Mouse (Mus musculus) cerebellum, adult 11 months (tissue): ENCODE measurements around the gene Cwc25.
"Not testable (repeated sequence)": the region's sequence is repeated elsewhere in the genome, so short reads cannot be mapped to it uniquely, and the experiment has no call there.

Experiments used
- DNase-seq: peaks from one replicate; pipeline ENCODE4 v3.0.0; 2022

The Cwc25 gene

DNA sequence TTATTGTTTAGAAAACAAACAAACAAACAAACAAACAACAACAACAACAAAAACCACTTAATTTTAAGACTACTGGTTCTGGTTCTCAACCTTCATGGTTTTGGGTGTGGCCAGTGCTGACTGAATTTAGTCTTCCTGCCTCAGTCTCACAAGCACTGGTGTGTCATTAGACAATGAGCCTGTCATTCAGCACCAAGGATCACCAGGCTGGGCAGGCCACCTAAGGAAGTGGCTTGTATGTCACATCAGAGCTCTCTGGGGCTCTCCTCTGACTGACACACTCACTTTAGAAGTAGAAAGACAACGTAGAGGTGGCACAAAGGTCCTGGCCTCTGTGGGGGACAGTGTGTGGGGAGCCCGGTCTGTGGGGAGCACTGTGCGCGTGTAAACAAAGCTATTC is 47.3 kb downstream of the Cwc25 start:
- DNase-seq = no peak

DNA sequence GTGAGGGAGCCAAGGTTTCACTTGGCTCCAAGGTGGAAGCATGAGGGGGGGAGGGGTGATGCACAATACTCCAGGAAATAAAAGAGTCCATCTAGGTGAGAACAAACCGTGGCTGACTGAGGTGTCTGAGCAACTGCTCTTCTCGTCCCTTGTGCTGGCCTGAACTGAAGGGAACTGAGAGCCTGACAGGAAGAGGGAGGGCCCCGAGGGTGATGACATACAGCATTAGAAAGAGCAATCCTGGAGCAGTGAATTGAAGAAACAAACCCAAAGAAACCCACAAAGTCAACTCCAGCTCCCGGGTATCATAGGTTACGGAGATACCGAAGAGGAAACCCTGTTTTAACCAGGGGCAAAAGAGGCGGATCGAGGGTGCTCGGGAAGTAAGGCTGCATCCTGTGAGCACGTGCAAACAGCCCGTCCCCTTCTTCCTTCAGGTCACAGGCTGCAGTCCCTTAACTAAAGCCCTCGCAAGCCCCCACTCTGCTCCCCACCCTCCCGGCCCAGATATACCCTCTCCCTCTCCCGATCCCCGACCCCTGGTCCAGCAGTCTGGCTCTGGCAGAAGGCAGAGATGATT is 48.0 kb downstream of the Cwc25 start:
- no peak for DNase-seq

DNA sequence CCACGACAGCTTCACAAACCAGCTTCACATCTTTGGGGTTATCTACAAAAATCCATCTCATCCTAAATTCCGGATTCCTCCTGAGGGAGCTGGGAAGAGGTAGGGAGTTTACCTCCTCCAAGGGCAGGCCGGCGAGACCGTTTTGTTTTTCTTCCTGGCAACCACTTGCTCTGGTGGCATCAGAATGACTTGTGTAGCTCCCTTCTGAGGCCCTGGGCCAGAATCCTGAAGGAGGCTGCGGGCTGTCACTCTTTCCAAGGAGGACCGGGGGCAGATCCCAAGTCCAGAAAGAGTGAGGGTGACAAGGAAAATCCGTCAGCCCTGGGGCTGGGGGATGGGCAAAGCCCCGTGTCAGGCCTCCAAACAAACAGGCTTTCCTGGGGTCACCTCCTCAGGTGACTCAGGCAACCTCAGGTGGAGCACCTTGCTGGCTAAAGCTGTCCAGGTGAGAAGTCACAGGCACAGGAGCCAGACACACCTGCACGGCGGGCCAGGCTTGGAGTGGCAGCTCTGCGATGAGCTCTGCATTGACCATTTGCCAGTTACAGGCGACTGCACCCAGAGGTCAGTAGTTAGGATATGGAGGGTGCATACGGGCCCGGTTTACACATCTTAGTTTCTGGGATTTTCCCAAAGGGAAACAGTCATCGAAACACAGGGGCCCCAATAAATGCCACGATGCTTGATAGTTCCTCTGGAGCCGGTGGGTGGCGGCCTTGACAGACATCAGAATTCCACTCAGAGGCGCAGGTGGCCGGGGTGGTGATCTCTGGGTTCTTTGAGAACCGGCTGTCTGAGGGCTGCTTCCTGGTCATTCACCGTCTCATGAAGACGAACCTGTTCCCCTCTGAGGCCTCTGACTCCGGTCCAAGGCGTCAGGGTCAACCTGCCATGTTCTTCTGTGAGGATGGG is 48.7 kb downstream of the Cwc25 start:
- DNase-seq = no peak

DNA sequence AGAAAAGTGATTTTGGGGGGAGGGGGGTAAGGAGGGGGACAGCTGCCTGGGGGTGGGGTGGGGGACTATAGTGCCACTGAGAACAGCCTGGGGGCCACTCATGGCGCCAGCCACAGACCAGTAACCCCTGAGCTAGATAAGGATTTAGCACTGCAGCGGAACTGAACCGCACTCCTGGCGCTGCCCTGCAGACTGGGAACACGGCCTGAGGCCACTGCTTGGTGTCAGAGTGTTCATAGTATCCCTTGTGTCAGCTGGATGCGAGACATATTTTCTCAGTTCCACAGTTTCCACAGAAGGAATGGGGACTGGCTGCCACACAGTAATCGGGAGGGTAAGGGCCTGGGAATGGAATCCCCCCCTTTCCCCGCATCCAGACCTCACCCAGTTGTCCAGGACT is 50.3 kb downstream of the Cwc25 start:
- no peak for DNase-seq

DNA sequence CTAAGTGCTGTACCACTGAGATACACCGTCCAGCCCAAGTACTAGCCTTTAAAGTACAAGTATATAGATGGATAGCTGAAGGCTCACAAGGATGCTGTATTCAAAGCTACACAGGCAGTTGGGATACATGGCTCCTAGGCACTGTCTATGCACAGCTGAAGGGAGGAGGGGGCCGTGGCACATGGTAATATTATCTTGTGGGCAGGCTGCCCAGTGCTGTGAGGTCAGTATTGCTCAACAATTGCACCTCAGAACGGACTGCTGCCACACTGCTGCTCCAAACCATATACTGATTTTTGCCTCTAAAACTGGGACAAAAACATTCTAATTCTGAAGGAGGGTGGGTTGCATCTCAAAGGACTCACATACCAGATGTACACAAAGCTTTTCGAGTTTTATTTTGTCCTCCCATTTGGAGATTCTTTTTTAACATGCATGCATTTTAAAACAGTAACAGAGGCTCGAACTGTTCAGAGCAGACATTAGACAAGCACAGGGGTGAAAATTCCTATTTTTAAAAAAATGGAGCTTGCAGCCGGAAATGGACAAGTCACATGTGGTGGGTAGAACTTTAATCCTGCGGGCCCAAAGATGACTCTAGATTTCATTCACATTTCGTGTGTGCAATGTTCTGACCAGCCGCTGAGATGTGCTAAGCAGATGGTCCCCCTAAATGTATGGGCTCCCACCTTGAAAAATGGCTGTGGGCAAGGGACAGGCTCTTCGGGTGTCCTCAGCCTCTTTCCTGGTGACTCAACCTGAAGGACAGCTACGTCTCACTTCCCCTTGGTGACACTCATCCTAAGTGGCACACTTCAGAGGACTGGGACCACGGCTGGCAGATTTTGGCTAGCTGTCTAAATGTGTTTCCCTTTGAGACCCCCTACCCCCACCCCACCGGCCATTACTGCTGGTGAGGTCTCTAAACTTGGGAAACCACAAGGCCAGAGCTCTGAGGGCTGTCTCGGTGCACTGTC is 51.3 kb downstream of the Cwc25 start:
- no peak for DNase-seq

DNA sequence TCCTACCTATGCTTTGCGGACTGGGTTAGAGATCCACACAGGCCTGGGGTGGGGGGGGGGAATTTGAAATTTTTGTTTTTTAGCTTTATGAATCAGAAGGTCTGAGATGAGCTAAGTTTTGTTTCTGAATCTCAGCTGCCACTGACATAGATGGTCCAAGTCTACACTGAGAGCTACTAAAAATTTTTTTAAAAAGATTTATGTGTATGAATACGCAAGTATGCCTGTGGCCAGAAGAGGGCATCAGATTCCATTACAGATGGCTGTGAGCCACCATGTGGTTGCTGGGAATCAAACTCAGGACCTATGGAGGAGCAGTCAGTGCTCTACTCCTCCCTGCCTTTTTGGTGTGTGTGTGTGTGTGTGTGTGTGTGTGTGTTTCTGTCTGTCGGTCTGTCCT is 52.0 kb downstream of the Cwc25 start:
- DNase-seq = no peak

DNA sequence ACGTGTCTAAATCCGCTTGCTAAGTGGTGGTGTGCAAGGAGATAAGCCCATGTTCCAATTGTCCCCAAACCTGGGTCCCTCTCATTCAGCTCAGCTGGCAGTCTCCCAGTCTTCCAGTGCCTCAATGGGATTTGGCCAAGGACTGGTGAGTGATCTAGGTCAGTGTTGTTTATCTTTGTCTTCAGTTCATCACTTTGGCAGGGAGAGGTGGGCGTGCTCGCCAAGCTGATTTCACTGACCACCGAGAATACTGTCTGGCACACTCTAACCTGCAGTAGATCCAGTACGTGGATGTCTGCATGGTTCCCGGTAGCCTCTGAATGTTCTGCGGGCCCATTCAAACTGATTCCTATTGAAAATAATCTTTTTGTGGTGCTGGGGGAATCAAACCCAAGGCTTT is 52.5 kb downstream of the Cwc25 start:
- no peak for DNase-seq

DNA sequence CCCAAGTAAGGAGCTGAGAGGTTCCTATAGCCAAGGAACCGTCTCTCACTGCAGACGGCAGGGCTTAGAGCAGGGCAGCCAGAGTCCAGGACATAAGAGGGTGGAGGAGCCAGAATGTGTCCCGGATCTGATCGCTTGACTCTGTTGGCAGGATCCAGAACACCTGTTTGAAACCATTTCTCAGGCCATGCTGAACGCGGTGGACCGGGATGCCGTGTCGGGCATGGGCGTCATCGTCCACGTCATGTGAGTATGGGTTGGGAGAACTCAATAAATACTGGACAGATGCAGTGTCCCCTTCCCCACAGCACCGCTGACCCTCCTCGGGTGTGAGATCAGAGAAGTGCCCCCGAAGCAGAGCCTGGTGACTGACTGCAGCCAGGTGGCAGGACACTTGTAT is 54.1 kb downstream of the Cwc25 start:
- no peak for DNase-seq

DNA sequence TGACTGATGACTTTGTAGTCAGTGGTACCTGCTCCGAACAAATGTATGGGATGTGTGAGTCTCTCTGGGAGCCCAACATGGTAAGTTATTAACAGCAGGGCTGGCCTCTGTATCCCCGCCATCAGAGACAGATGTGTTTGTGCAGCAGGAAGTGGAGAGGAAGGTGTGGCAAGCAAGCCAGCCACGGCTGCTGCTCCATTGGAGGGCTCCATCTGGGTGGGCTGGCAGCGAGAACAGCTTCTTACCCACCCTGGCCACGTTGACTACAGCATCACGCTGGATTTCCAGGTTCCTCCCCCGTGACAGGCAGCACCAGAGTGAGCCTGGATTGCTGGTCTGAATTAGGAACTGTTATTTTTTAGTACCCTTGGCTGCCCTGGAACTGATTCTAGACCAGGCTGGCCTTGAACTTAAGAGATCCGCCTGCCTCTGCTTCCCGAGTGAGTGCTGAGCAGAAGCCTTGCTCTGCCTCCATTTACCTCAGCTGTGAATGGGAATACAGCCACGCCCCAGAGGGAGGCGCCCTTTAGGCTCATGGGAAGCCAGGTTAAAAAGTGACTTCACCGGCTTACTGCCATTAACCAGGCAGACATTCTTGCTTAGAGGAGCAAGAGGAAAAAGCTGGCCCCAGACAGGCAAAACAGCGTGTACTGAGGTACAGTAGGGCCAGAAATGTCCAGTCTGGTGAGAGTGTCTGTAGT is 55.0 kb downstream of the Cwc25 start:
- DNase-seq = no peak

DNA sequence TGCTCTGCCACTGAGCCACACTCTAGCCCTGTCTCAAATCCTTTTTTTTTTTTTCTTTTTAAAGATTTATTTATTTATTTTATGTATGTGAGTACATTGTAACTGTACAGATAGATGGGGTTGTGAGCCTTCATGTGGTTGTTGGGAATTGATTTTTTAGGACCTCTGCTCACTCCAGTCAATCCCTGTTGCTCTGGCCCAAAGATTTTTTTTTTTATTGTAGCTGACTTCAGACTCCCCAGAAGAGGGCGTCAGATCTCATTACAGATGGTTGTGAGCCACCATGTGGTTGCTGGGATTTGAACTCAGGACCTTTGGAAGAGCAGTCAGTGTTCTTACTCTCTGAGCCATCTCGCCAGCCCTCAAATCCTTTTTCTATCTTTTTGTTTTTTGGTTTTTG is 56.3 kb downstream of the Cwc25 start:
- DNase-seq = not testable (repeated sequence)

DNA sequence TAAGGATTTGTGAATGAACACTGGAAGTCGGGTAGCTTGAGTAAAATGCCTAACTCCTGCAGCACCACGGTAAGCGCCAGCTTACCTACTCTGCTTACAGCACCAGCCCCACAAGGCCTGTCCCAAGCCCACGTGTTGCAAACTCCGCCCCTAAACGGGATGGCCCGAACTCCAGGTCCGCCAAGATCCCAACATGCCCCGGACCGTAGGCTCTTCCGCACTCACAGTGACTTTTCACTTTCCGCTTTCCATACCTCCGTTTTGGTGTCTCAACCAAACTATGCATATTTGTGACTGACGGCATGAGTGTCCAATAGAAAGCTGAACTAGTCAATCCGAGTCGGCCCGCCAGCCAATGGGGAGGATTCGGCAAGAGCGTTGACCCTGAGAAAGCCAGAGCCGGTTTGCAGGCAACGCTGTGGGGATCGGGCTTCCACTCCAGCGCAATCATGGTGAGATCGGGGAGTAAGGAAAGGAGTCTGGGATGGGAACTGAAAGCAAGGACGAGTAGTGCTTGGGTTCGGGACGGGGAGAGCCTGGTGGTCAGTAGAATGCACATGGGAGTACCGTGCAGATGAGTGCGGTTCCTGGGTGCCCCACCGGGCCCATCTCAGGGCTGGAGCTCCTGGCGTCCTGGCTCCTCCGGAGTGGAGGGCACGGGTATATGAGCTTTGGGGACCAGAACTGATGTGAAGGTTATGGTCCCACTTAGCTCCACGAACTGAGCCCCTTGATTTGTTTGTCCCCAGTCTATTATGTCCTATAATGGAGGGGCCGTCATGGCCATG is 63.1 kb downstream of the Cwc25 start, which contains the start of gene Psmb3:
Gene Psmb3 (plus strand): TSS at position 361 of the 788 bp plus-strand sequence.
- DNase-seq = peak; percentile 99

DNA sequence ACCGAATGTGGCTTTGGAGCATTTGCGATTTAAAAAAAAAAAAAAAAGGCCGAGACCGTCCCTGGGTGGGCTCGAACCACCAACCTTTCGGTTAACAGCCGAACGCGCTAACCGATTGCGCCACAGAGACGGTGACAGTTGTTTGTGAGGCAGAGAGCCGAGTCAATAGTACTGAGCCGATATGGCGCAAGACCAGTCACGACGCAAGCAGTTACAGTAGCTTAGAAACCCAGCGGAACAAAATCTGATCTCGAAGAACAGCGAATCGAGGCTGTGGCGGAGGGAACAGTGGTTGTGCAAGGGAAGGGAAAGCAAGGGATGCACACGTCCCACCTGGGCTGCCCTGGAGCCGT is 64.0 kb downstream of the Cwc25 start:
- DNase-seq = peak; percentile 87

DNA sequence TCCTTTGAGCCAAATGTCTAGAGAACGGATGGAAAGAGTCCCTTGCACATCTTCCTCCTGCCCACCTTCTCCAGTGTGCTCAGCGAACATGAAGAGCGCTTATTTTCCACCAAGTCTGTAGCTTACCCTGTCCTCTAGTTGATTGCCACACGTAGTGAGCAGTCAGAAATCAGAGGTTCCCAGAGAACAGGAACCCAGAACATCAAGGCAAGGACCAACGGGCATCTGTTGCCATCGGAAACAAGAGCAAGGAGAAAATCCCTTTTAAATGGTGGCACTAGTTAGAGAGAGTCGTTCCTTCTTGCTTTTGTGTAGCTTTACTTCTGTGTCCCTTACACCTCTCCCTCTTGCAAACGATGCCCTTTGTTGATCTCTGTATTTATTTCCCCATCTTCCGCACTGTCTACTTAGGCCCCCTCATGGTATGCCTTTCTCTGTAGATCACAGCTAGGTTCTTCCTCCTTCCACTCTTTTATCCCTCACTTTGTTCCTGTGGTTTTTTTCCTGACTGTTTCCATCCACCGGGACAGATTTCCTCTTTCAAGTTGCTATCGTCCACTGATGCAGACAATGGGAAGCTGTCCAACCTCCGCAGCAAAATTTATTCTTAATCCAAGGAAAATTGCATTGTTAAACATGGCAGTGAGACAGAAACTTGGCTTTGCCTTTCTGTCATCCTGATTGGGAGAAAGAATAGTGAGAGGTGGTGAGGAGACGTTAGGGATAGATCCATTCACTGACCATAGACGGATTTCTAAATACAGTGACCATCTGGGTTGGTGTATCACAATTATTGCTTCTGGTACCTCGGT is 64.6 kb downstream of the Cwc25 start:
- no peak for DNase-seq

DNA sequence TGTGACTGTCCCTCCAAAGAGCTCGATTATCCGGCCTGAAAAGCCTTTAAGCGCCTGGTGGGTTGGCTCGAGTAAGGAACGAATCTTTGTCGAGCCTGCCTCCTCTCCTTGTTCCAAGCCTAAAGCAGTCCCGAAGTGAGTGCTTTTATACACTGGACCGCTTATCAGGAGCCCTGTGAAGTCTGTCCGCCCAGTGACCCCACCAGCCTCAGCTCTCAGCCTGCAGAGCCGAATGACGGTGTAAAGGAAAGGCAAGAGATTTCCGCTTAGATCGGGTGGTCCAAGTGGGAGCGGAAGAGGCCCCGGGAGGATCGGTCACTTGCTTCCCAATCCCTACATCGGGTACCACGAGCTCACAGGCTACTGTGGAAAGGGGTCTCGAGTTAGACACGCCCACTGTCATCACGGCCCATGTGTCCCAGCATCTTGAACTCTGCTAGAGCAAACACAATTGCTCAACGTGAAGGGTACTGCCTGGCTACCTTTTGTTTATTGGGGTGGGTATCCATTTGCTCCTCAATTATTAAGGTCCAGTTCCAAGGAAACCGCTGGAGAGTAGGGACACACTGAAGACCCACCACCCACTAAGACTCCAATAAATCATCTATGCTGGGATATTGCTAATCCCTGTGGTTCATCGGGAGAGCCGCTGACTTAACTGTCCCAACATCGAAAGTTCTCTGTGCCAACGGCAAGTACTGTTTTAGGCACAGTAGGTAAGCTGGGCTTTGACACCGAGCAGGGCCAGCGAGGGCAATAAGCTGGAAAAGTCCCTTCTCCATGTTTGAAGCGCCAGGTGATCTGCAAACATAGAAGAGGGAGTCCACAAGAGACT is 65.4 kb downstream of the Cwc25 start:
- no peak for DNase-seq

DNA sequence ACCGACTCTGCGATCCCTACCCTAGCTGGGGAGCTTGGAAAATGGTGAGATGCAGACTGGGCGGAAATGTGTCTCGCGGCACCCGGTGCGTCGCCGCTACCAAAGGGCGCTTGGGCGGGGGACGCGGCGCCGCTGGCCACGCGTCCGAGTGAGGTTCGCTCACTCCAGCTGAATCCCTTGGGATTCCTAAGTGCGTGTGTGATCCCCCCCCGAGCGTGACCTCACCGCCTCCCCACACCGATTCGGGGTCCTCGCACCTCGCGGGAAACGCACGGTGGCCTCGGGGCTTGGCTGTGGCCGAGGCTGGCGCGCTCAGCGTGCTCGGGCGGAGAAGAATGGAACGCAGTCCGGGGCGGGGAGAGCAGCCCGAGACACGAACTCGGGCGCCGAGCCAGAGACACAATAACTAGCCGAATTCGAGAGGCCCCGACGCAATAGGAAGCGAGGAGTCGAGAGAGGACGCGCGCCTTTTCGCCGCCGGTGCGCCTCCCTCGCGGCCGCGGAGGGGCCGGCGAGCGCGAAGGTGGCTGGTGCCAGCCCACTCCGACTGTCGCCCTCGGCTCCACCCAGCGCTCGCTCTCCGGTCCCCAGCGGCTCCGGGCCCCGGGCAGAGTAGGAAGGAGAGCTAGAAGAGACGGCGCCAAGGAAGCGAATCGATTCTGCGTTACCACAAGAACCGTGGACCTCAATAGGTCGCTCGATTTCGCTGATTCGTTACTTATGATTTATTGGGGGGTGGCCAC is 66.2 kb downstream of the Cwc25 start, which contains the start of gene Pcgf2:
Gene Pcgf2 (minus strand): TSS at position 495 of the 743 bp plus-strand sequence.
- DNase-seq = peak; percentile 84

DNA sequence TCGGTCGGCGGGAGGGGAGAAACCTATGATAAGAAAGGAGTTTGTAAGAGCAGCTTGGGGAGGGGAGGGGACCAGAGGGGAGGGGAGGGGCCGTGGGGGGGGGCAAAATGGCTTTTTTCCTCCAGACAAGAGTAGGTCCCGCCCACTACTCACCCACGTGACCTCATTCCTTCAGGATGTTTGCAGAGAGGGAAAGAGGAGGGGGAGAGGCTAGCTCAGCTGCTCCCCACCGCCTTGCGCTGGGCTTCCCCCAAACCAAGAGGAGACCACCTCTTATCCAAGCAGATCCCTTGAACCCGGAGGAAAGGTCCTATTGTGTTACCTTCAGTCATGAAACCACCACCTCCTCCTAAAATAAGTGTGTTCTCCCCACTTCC is 66.7 kb downstream of the Cwc25 start:
- DNase-seq = peak; percentile 82

DNA sequence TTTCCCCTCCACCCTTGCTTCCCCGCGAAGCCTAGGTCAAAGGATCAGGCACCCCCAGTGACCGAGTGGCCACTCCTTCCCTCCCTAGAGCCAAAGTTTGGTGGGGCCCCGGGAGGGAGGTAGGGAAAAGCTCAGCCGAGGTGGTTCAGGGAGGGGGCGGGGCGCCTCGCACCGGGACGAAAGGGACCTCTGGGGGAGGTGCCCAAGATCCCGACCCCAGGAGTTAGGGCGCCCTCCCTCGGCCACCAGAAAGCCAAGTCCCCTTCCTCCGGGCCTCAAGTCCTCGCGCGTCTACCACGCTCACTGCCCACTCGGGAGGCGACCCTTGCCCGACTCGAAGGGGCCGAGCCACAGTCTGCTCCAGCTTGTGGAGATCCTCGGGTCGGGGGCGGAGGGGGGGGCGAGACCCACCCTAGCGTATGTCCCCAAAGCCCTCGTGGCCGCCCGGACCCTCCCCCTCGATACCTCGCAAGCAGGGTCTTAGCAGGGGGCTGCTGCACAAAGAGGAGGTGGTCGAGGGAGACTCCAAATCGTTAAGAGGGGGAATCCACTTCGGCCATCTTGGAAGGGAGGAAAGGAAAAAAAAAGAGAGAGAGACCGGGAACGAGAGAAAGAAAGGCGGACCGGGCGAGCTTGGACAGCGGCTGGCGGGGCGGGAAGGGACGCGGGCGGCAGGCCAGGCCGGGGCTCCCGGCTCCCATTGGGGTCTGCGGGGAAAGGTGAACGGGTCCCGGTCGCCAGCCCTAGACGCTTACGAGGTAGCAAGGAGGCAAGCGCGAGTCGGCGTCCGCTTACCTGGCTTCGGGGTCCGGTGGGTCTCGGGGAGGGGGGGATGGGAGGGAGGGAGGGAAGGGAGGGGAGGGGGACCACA is 67.4 kb downstream of the Cwc25 start:
- peak; percentile 71 for DNase-seq

DNA sequence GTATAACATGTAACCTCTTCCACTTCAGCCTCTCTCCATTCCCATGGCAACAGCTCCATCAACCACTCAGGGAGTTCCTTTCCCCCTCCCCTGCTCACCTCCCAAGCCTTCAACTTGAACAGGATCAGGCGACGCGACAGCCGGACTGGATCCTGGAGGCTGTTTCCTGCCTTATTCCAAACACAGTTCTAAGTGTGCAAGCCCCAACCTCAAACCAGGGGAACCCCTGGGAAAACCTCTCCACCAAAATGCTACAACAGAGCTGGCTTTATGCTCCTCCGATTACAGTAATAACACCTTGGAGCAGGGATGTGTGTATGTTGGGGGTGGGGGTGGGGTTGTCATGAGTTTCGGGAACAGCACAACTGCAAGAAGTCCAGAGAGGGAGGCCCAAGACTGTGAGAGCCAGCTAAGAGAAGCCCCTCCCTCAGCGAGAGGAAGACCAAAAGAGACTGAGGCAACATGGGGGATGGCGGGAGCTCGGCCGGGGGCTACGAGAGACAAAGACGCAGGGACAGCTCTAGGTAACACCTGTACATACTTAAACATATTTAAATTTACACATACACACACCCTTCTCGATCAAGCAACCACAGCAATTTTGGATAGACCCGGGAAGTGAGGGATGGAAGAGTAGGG is 68.3 kb downstream of the Cwc25 start:
- no peak for DNase-seq
